Mouse (Mus musculus): Measurements from ENCODE around the gene Nfu1. TPM values are rescaled to one million over a fixed set of nuclear protein-coding genes. Genes with fewer than 3 reads are reported as not detected.

The Nfu1 gene
- total and polyA plus RNA-seq, 3 experiments: 111 to 123 TPM; not detected in 1

- H3K4me3 ChIP-seq (ENCODE audit: control insufficient read depth in 1 of 2, insufficient read depth in 1 of 2, low read depth in 2 of 2, low read length in 2 of 2): no peak overlapping the region
- peaks cover 4 to 11% of the 10 kb centered on the region in 2 experiments; a peak in 2 of 4 replicates for H3K4me1 ChIP-seq (ENCODE audit: control insufficient read depth in 1 of 2, insufficient read depth in 2 of 2, low read length in 2 of 2)
- H3K79me2 ChIP-seq (ENCODE audit: control insufficient read depth, insufficient read depth, low read length, poor library complexity): no peaks in the 10 kb centered on the region
- H3K36me3 ChIP-seq (ENCODE audit: control insufficient read depth in 1 of 2, insufficient read depth in 2 of 2, low read length in 2 of 2): peaks cover 0 to 12% of the 10 kb centered on the region in 2 experiments; a peak in 3 of 4 replicates
- peak overlapping the region; percentile 31; the same call in 1 of the 2 replicates for H3K9ac ChIP-seq (ENCODE audit: control insufficient read depth, low read depth, low read length, poor library complexity, severe bottlenecking)
- no peaks in the 10 kb centered on the region for H3K9me3 ChIP-seq (replicated peaks; ENCODE audit: insufficient read depth, low read length)
- no peak for TF ChIP-seq KAT2A (conservative IDR thresholded peaks at IDR 0.05; ENCODE audit: low read depth, low read length)
- TF ChIP-seq POLR2AphosphoS2 (IDR thresholded peaks at IDR 0.05; ENCODE audit: low read length): no peak
- no peak for TF ChIP-seq ZNF384 (IDR thresholded peaks at IDR 0.05; ENCODE audit: low read depth, low read length)
- no peak for TF ChIP-seq GABPA (IDR thresholded peaks at IDR 0.05; ENCODE audit: low read depth, low read length)
- TF ChIP-seq ZKSCAN1 (IDR thresholded peaks at IDR 0.05; ENCODE audit: low read depth, low read length): no peak
- TF ChIP-seq SIN3A (IDR thresholded peaks at IDR 0.05; ENCODE audit: low read length): no peak
- TF ChIP-seq MXI1 (IDR thresholded peaks at IDR 0.05; ENCODE audit: low read depth, low read length): no peak
- no peak for TF ChIP-seq ZMIZ1 (IDR thresholded peaks at IDR 0.05; ENCODE audit: low read depth, low read length)
- TF ChIP-seq ETS1 (IDR thresholded peaks at IDR 0.05; ENCODE audit: low read depth, low read length): no peak
- TF ChIP-seq RCOR1 (IDR thresholded peaks at IDR 0.05; ENCODE audit: low read depth, low read length): no peak
- no peak for TF ChIP-seq HCFC1 (IDR thresholded peaks at IDR 0.05; ENCODE audit: low read depth, low read length)
- TF ChIP-seq CHD2 (IDR thresholded peaks at IDR 0.05; ENCODE audit: low read length): no peak
- TF ChIP-seq POLR2AphosphoS5 (IDR thresholded peaks at IDR 0.05; ENCODE audit: borderline replicate concordance, low read depth, low read length): no peak
- TF ChIP-seq POLR2A (IDR thresholded peaks at IDR 0.05; ENCODE audit: control insufficient read depth in 1 of 2, insufficient read depth in 1 of 2, low read depth in 1 of 2, low read length in 2 of 2, poor library complexity in 1 of 2): no peak
- TF ChIP-seq USF2 (IDR thresholded peaks at IDR 0.05; ENCODE audit: borderline replicate concordance in 1 of 2, insufficient read depth in 1 of 2, low read depth in 1 of 2, low read length in 2 of 2): no peak
- peak; percentile 69; the same call in 1 of the 2 replicates for TF ChIP-seq MYC (IDR thresholded peaks at IDR 0.05; ENCODE audit: low read depth, low read length)
- peak; percentile 79 to 85 (median 83) for TF ChIP-seq CTCF (IDR thresholded peaks at IDR 0.05 in 2 of 3, conservative IDR thresholded peaks at IDR 0.05 in 1 of 3; ENCODE audit: control insufficient read depth in 1 of 3, insufficient read depth in 1 of 3, low read depth in 2 of 3, low read length in 3 of 3, poor library complexity in 1 of 3, severe bottlenecking in 1 of 3)
- TF ChIP-seq ZC3H11A (IDR thresholded peaks at IDR 0.05; ENCODE audit: low read depth, low read length): 0 out of 2 replicates have a peak, but pooled peaks have one; percentile 15
- TF ChIP-seq TCF12 (IDR thresholded peaks at IDR 0.05; ENCODE audit: low read depth, low read length): no peak
- TF ChIP-seq MAFK (IDR thresholded peaks at IDR 0.05; ENCODE audit: borderline replicate concordance, low read depth, low read length): peak; percentile 93
- no peak for TF ChIP-seq MAZ (IDR thresholded peaks at IDR 0.05; ENCODE audit: low read depth, low read length)
- TF ChIP-seq SMC3 (IDR thresholded peaks at IDR 0.05; ENCODE audit: low read depth, low read length): peak; percentile 65
- TF ChIP-seq GATA1 (IDR thresholded peaks at IDR 0.05; ENCODE audit: low read depth, low read length): no peak
- TF ChIP-seq RAD21 (IDR thresholded peaks at IDR 0.05; ENCODE audit: low read depth, low read length): peak; percentile 52
- no peak for TF ChIP-seq MAX (IDR thresholded peaks at IDR 0.05; ENCODE audit: low read length)
- TF ChIP-seq MEF2A (IDR thresholded peaks at IDR 0.05; ENCODE audit: extremely low read depth, insufficient replicate concordance, low read depth, low read length, poor library complexity, severe bottlenecking): no peak
- no peak for TF ChIP-seq USF1 (IDR thresholded peaks at IDR 0.05; ENCODE audit: low read depth, low read length)
- TF ChIP-seq NRF1 (IDR thresholded peaks at IDR 0.05; ENCODE audit: insufficient read depth, low read depth, low read length, poor library complexity, severe bottlenecking): no peak
- TF ChIP-seq MYB (IDR thresholded peaks at IDR 0.05; ENCODE audit: low read depth, low read length): no peak
- no peak for TF ChIP-seq TBP (IDR thresholded peaks at IDR 0.05; ENCODE audit: low read depth, low read length)
- no peak for TF ChIP-seq E2F4 (IDR thresholded peaks at IDR 0.05; ENCODE audit: borderline replicate concordance, low read depth, low read length)
- DNase-seq (ENCODE audit: low read depth, low spot score): peak; percentile 89
- H3K27me3 ChIP-seq (ENCODE audit: control insufficient read depth in 1 of 2, insufficient read depth in 2 of 2, low read length in 2 of 2): no peaks in the 10 kb centered on the region
- H3K27ac ChIP-seq (ENCODE audit: control insufficient read depth, low read depth, low read length): no peak overlapping the region
Measured at GRCm38 (mm10) chr6:87002521-87003055, 6.4 kb upstream of the Nfu1 start.

Measured in MEL (cell line).